Mouse (Mus musculus) C3H10T1/2 (cell line): ENCODE results near the gene Pphln1. TPM values are rescaled to one million over a fixed set of nuclear protein-coding genes. Genes with fewer than 3 reads are reported as not detected.

Experiments
- polyA plus RNA-seq, 2 experiments: library from polyadenylated mRNA; unstranded; fragments of >200 nt; fragmentation: generic; extraction: Trizol; gene quantifications; one replicate each; pipeline ENCODE4 v1.2.1; 2012; ENCODE audit warnings: missing spikeins in 2 of 2

Pphln1 gene
- polyA plus RNA-seq: 10 to 100 TPM in 1 of 2 experiments, 1 to 10 TPM in 1; 5.5 to 11.3 TPM

GRCm38 (mm10) chr15:93397826-93398698 is at the start of gene Pphln1, which contains the start of gene Zcrb1:
Gene Pphln1, plus strand, starts transcription at chr15:93398350.
Gene Zcrb1, minus strand, starts transcription at chr15:93398334.

Other genes with a start within 250 kb of the Pphln1 start
- gene Gxylt1, start 123.2 kb upstream of the Pphln1 start, polyA plus RNA-seq: 1 to 10 TPM in 1 of 2 experiments, under 1 TPM in 1; 0.75 to 5.1 TPM
- gene Yaf2, start 61.4 kb upstream of the Pphln1 start, polyA plus RNA-seq: 10 to 100 TPM in 1 of 2 experiments, 1 to 10 TPM in 1; 4.9 to 13.2 TPM
- 10 to 100 TPM; 32.6 to 82.1 TPM for gene Zcrb1, start within 50 bp of the Pphln1 start, polyA plus RNA-seq
- gene Prickle1, start 197.5 kb downstream of the Pphln1 start, polyA plus RNA-seq: under 1 TPM; 0.05 to 0.72 TPM